Mouse (Mus musculus) liver, embryonic 12.5 days (tissue): Measurements from ENCODE around the gene Meis2. TPM values are rescaled to one million over a fixed set of nuclear protein-coding genes. Genes with fewer than 3 reads are reported as not detected.

Experiments used
- ATAC-seq: fragments of 200-750 bp; cut with Nextera tagmentation; 2 replicates; pipeline ENCODE4 v1.8.0; 2017; ENCODE audit warnings: moderate number of reproducible peaks, mild to moderate bottlenecking, moderate library complexity
- H3K27ac ChIP-seq: fragments of 300-500 bp; sonication (generic); 2 replicates; pipeline ENCODE4 v1.5.1; 2016; ENCODE audit warnings: mild to moderate bottlenecking
- H3K27me3 ChIP-seq: fragments of 300-500 bp; sonication (generic); replicated peaks from 2 replicates; pipeline ENCODE4 v1.6.1; 2016; ENCODE audit warnings: mild to moderate bottlenecking, moderate library complexity
- H3K36me3 ChIP-seq: fragments of 300-500 bp; sonication (generic); 2 replicates; pipeline ENCODE4 v1.6.1; 2016; ENCODE audit warnings: mild to moderate bottlenecking, moderate library complexity
- H3K4me1 ChIP-seq: fragments of 300-500 bp; sonication (generic); 2 replicates; pipeline ENCODE4 v1.6.1; 2016
- H3K4me2 ChIP-seq: fragments of 300-500 bp; sonication (generic); 2 replicates; pipeline ENCODE4 v1.6.1; 2016; ENCODE audit warnings: mild to moderate bottlenecking, moderate library complexity
- H3K4me3 ChIP-seq: fragments of 300-500 bp; sonication (generic); 2 replicates; pipeline ENCODE4 v1.5.1; 2016; ENCODE audit warnings: mild to moderate bottlenecking, moderate library complexity
- H3K9ac ChIP-seq: fragments of 300-500 bp; sonication (generic); 2 replicates; pipeline ENCODE4 v1.6.1; 2016; ENCODE audit warnings: mild to moderate bottlenecking, moderate library complexity
- H3K9me3 ChIP-seq: fragments of 300-500 bp; sonication (generic); replicated peaks from 2 replicates; pipeline ENCODE4 v1.6.1; 2016; ENCODE audit warnings: mild to moderate bottlenecking, moderate library complexity
- WGBS: fragments of 180-500 bp; shearing (Covaris S2); methylation state at CpG from one replicate; pipeline ENCODE4 v1.1.7; 2016; ENCODE audit not compliant: insufficient replicate concordance; 5-methylcytosine and 5-hydroxymethylcytosine counted together
- polyA plus RNA-seq: library from polyadenylated mRNA; unstranded; fragments of >200 nt; fragmentation: Nextera tagmentation; extraction: Ambion mirVana; gene quantifications from 2 replicates; pipeline ENCODE4 v1.2.1, GENCODE M21; 2016

Meis2 gene
- polyA plus RNA-seq, 1 experiment from 2014 or later = 5.9 TPM

GRCm38 (mm10) chr2:115924472-115924871, 141.2 kb downstream of the Meis2 start:
- 69% methylated on average over 6 of the region's 6 CpGs for WGBS
- ATAC-seq = no peak
- Histone ChIP-seq H3K27ac (no peak overlapping the region), H3K4me2 (no peak overlapping the region), H3K36me3 (no peaks in the 10 kb centered on the region), H3K9ac (no peak overlapping the region), H3K4me1 (no peaks in the 10 kb centered on the region), H3K27me3 (no peaks in the 10 kb centered on the region), H3K9me3 (no peaks in the 10 kb centered on the region), H3K4me3 (no peak overlapping the region)

GRCm38 (mm10) chr2:115923247-115923646, 142.4 kb downstream of the Meis2 start:
- Histone ChIP-seq H3K9ac (no peak overlapping the region), H3K27me3 (no peaks in the 10 kb centered on the region), H3K36me3 (no peaks in the 10 kb centered on the region), H3K9me3 (no peaks in the 10 kb centered on the region), H3K4me1 (no peaks in the 10 kb centered on the region), H3K4me2 (no peak overlapping the region), H3K4me3 (no peak overlapping the region), H3K27ac (no peak overlapping the region)
- ATAC-seq = no peak
- 52% methylated on average over 6 of the region's 6 CpGs for WGBS

- Histone ChIP-seq H3K9ac (no peak overlapping the region), H3K27me3 (no peaks in the 10 kb centered on the region), H3K4me3 (no peak overlapping the region), H3K4me2 (no peak overlapping the region), H3K9me3 (no peaks in the 10 kb centered on the region), H3K27ac (no peak overlapping the region), H3K36me3 (no peaks in the 10 kb centered on the region), H3K4me1 (no peaks in the 10 kb centered on the region)
- no peak for ATAC-seq
- 47% methylated on average over 9 of the region's 9 CpGs for WGBS
Observed at GRCm38 (mm10) chr2:115921687-115922086, 144.0 kb downstream of the Meis2 start.

GRCm38 (mm10) chr2:115920336-115920951, 145.2 kb downstream of the Meis2 start:
- no peak overlapping the region for H3K9ac ChIP-seq
- H3K27me3 ChIP-seq = no peaks in the 10 kb centered on the region
- H3K4me1 ChIP-seq = peaks cover 2% of the 10 kb centered on the region; the same call in 1 of the 2 replicates
- no peak overlapping the region for H3K4me2 ChIP-seq
- ATAC-seq = no peak
- no peak overlapping the region for H3K27ac ChIP-seq
- H3K9me3 ChIP-seq = no peaks in the 10 kb centered on the region
- H3K4me3 ChIP-seq = no peak overlapping the region
- H3K36me3 ChIP-seq = no peaks in the 10 kb centered on the region
- 43% methylated on average over 5 of the region's 5 CpGs for WGBS

- H3K27me3 ChIP-seq = no peaks in the 10 kb centered on the region
- no peak overlapping the region for H3K4me3 ChIP-seq
- no peak overlapping the region for H3K9ac ChIP-seq
- WGBS = 71% methylated on average over 14 of the region's 14 CpGs
- no peak overlapping the region for H3K4me2 ChIP-seq
- H3K4me1 ChIP-seq = peaks cover 6% of the 10 kb centered on the region; the same call in 1 of the 2 replicates
- H3K9me3 ChIP-seq = no peaks in the 10 kb centered on the region
- H3K36me3 ChIP-seq = no peaks in the 10 kb centered on the region
- no peak overlapping the region for H3K27ac ChIP-seq
- ATAC-seq = no peak
Observed at GRCm38 (mm10) chr2:115919141-115920071, 146.2 kb downstream of the Meis2 start.

GRCm38 (mm10) chr2:115918561-115918960, 147.1 kb downstream of the Meis2 start:
- H3K9me3 ChIP-seq = no peaks in the 10 kb centered on the region
- H3K27ac ChIP-seq = no peak overlapping the region
- H3K9ac ChIP-seq = no peak overlapping the region
- peaks cover 6% of the 10 kb centered on the region; the same call in 1 of the 2 replicates for H3K4me1 ChIP-seq
- H3K4me2 ChIP-seq = no peak overlapping the region
- ATAC-seq = no peak
- H3K4me3 ChIP-seq = no peak overlapping the region
- no peaks in the 10 kb centered on the region for H3K27me3 ChIP-seq
- H3K36me3 ChIP-seq = no peaks in the 10 kb centered on the region

GRCm38 (mm10) chr2:115914539-115914938, 151.1 kb downstream of the Meis2 start:
- 55% methylated on average over 4 of the region's 4 CpGs for WGBS
- Histone ChIP-seq H3K27ac (no peak overlapping the region), H3K4me3 (no peak overlapping the region), H3K36me3 (no peaks in the 10 kb centered on the region), H3K27me3 (no peaks in the 10 kb centered on the region; the same call in 1 of the 2 replicates), H3K9me3 (no peaks in the 10 kb centered on the region), H3K9ac (no peak overlapping the region), H3K4me1 (peaks cover 11% of the 10 kb centered on the region; the same call in 1 of the 2 replicates), H3K4me2 (no peak overlapping the region)
- ATAC-seq = no peak

GRCm38 (mm10) chr2:115912948-115913529, 152.6 kb downstream of the Meis2 start:
- 9% methylated on average over 7 of the region's 7 CpGs for WGBS
- Histone ChIP-seq H3K9ac (no peak overlapping the region), H3K27ac (no peak overlapping the region), H3K4me2 (no peak overlapping the region), H3K36me3 (no peaks in the 10 kb centered on the region), H3K9me3 (no peaks in the 10 kb centered on the region), H3K27me3 (no peaks in the 10 kb centered on the region; the same call in 1 of the 2 replicates), H3K4me3 (no peak overlapping the region), H3K4me1 (peaks cover 11% of the 10 kb centered on the region; the same call in 1 of the 2 replicates)
- no peak for ATAC-seq

GRCm38 (mm10) chr2:115911913-115912642, 153.6 kb downstream of the Meis2 start:
- no peak overlapping the region for H3K4me2 ChIP-seq
- 0 out of 2 replicates have a peak overlapping the region, but pooled peaks have one; percentile 14 for H3K27ac ChIP-seq
- no peaks in the 10 kb centered on the region for H3K36me3 ChIP-seq
- no peaks in the 10 kb centered on the region; the same call in 1 of the 2 replicates for H3K27me3 ChIP-seq
- peaks cover 11% of the 10 kb centered on the region; the same call in 1 of the 2 replicates for H3K4me1 ChIP-seq
- no peak for ATAC-seq
- H3K4me3 ChIP-seq = no peak overlapping the region
- H3K9ac ChIP-seq = no peak overlapping the region
- no peaks in the 10 kb centered on the region for H3K9me3 ChIP-seq
- 70% methylated on average over 17 of the region's 17 CpGs for WGBS

GRCm38 (mm10) chr2:115910217-115910616, 155.4 kb downstream of the Meis2 start:
- Histone ChIP-seq H3K9ac (no peak overlapping the region), H3K36me3 (no peaks in the 10 kb centered on the region), H3K9me3 (no peaks in the 10 kb centered on the region), H3K4me3 (no peak overlapping the region), H3K4me2 (no peak overlapping the region), H3K27me3 (no peaks in the 10 kb centered on the region; the same call in 1 of the 2 replicates), H3K27ac (no peak overlapping the region), H3K4me1 (peaks cover 7% of the 10 kb centered on the region; the same call in 1 of the 2 replicates)
- ATAC-seq = no peak
- 18% methylated on average over 4 of the region's 4 CpGs for WGBS

- no peaks in the 10 kb centered on the region for H3K9me3 ChIP-seq
- H3K4me2 ChIP-seq = no peak overlapping the region
- no peak overlapping the region for H3K27ac ChIP-seq
- H3K36me3 ChIP-seq = no peaks in the 10 kb centered on the region
- 76% methylated on average over 6 of the region's 6 CpGs for WGBS
- H3K27me3 ChIP-seq = no peaks in the 10 kb centered on the region
- no peaks in the 10 kb centered on the region for H3K4me1 ChIP-seq
- no peak for ATAC-seq
- no peak overlapping the region for H3K9ac ChIP-seq
- H3K4me3 ChIP-seq = no peak overlapping the region
Observed at GRCm38 (mm10) chr2:115901007-115901406, 164.6 kb downstream of the Meis2 start.
